Mouse (Mus musculus): ENCODE data around the gene Arhgef16.

DNA sequence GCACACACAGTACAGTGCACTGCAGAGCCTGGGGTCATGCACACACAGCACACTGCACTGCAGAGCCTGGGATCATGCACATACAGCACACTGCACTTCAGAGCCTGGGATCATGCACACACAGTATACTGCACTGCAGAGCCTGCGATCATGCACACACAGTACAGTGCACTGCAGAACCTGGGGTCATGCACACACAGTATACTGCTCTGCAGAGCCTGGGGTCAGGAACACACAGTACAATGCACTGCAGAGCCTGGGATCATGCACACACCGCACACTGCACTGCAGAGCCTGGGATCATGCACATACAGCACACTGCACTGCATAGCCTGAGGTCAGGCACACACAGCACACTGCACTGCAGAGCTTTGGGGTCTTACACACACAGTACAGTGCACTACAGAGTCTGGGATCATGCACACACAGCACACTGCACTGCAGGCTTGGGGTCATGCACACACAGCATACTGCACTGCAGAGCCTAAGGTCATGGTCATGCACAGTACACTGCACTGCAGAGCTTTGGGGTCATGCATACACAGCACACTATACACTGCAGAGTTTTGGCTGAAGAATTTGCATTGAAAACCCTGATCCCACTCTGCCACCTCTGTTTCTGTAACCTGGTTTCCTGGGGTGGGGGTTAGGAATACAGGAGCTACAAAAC is 10.8 kb upstream of the Arhgef16 start:
- no peak for TF ChIP-seq POLR2A (IDR thresholded peaks at IDR 0.05; ENCODE audit: low read depth, low read length)
- TF ChIP-seq CTCF (IDR thresholded peaks at IDR 0.05; ENCODE audit: extremely low read depth, insufficient read length, insufficient replicate concordance, low read depth, low read length) = no peak
